Mouse (Mus musculus): Measurements from ENCODE around the gene Rufy2. TPM values are rescaled to one million over a fixed set of nuclear protein-coding genes. Genes with fewer than 3 reads are reported as not detected.
A peak's percentile ranks its signal among the peaks of the same experiment; 100 is the strongest.

The Rufy2 gene
- polyA plus RNA-seq, 1 experiment from 2014 or later = 73.0 TPM

DNA sequence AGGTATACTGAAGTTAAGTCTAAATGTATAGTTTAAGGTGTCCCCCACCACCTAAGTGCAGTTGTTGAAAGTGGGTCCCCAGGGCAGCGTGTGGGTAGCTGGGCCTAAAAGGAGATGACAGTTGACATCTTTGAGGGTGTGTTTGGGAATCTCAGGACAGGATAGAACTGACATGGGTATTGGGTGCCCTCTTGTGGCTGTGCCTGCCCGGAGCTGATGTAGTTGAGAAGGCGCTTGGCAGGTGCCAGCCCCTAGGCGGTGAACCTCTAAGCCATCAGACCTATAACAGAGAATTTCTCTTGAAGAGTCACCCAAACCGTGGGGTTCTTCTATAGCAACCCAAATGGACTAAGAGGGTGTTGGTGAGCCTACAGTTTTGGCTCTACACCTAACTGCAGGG is 86.0 kb downstream of the Rufy2 start:
- H3K9me3 ChIP-seq (ENCODE audit: control insufficient read depth, low read length) = no peaks in the 10 kb centered on the region
- peak; percentile 92 for ATAC-seq
- H3K4me1 ChIP-seq (replicated peaks; ENCODE audit: control insufficient read depth, insufficient read depth, low read length) = peaks cover 3% of the 10 kb centered on the region; the same call in 1 of the 2 replicates
- H3K36me3 ChIP-seq (ENCODE audit: control insufficient read depth, insufficient read depth) = no peaks in the 10 kb centered on the region
- H3K9ac ChIP-seq (replicated peaks; ENCODE audit: low read depth, low read length) = no peak overlapping the region
- 4% methylated on average over 5 of the region's 5 CpGs for WGBS
- H3K27ac ChIP-seq (ENCODE audit: low read length) = no peak overlapping the region
- no peak overlapping the region for H3K4me2 ChIP-seq (ENCODE audit: low read length)
- no peak overlapping the region for H3K4me3 ChIP-seq (replicated peaks; ENCODE audit: low read length)
- no peaks in the 10 kb centered on the region for H3K27me3 ChIP-seq (replicated peaks; ENCODE audit: control insufficient read depth, insufficient read depth, low read length)

Other genes with a start within 250 kb of the Rufy2 start
- gene Ccar1, start 187.9 kb upstream of the Rufy2 start, polyA plus RNA-seq (2015; fragmentation: Nextera tagmentation; extraction: Ambion mirVana) = 126 and 137 TPM in 2 replicates
- gene Tet1, start 71.2 kb upstream of the Rufy2 start, polyA plus RNA-seq (2015; fragmentation: Nextera tagmentation; extraction: Ambion mirVana) = 40.4 and 41.5 TPM in 2 replicates
- 18.0 and 18.7 TPM in 2 replicates for gene Slc25a16, start 59.6 kb upstream of the Rufy2 start, polyA plus RNA-seq (2015; fragmentation: Nextera tagmentation; extraction: Ambion mirVana)
- gene Dna2, start 33.2 kb upstream of the Rufy2 start, polyA plus RNA-seq (2015; fragmentation: Nextera tagmentation; extraction: Ambion mirVana) = 6.6 and 8.8 TPM in 2 replicates
- 196 and 205 TPM in 2 replicates for gene Hnrnph3, start 44.0 kb downstream of the Rufy2 start, polyA plus RNA-seq (2015; fragmentation: Nextera tagmentation; extraction: Ambion mirVana)
- 1.3 and 1.7 TPM in 2 replicates for gene Pbld2, start 44.1 kb downstream of the Rufy2 start, polyA plus RNA-seq (2015; fragmentation: Nextera tagmentation; extraction: Ambion mirVana)
- 0.62 and 0.99 TPM in 2 replicates for gene Pbld1, start 79.9 kb downstream of the Rufy2 start, polyA plus RNA-seq (2015; fragmentation: Nextera tagmentation; extraction: Ambion mirVana)
- 0.94 and 0.98 TPM in 2 replicates for gene Atoh7, start 119.4 kb downstream of the Rufy2 start, polyA plus RNA-seq (2015; fragmentation: Nextera tagmentation; extraction: Ambion mirVana)
- gene Mypn, start 223.7 kb downstream of the Rufy2 start, polyA plus RNA-seq (2015; fragmentation: Nextera tagmentation; extraction: Ambion mirVana) = 0.14 TPM in 2 replicates

All from forebrain, embryonic 16.5 days (tissue).